Mouse (Mus musculus) CH12.LX (cell line): ENCODE data around the gene Zfp618. TPM values are rescaled to one million over a fixed set of nuclear protein-coding genes. Genes with fewer than 3 reads are reported as not detected.

Source experiments
- DNase-seq: peaks from one replicate; pipeline ENCODE4 v3.0.0-alpha.2; 2013; ENCODE audit errors: extremely low read depth
- H3K27ac ChIP-seq: 2 replicates; pipeline ENCODE4 v1.5.1; 2012; ENCODE audit warnings: low read depth, mild to moderate bottlenecking, control low read depth, moderate library complexity; ENCODE audit not compliant: insufficient read depth
- H3K27me3 ChIP-seq: replicated peaks from 2 replicates; pipeline ENCODE3; 2012; ENCODE audit warnings: inconsistent platforms
- H3K36me3 ChIP-seq, 2 experiments: replicated peaks in 1 of 2; 2 replicates each; pipeline versions ENCODE3 to v1.6.1; 2012; ENCODE audit warnings: inconsistent platforms in 1 of 2, low read length in 1 of 2, mild to moderate bottlenecking in 1 of 2, mixed read lengths in 1 of 2, moderate library complexity in 1 of 2; ENCODE audit not compliant: control insufficient read depth in 1 of 2, insufficient read depth in 1 of 2
- H3K4me1 ChIP-seq, 2 experiments: 2 replicates each; pipeline ENCODE4 v1.6.1; 2012; ENCODE audit warnings: inconsistent platforms in 1 of 2, moderate library complexity in 1 of 2; ENCODE audit not compliant: insufficient read depth in 2 of 2, control insufficient read depth in 1 of 2
- H3K4me2 ChIP-seq: 2 replicates; pipeline ENCODE4 v1.6.1; 2012; ENCODE audit warnings: low read depth, mild to moderate bottlenecking, control low read depth; ENCODE audit not compliant: poor library complexity, insufficient read depth, severe bottlenecking
- H3K4me3 ChIP-seq, 3 experiments: fragments of 150-350 bp in 1 of 3; sonication (generic) in 1 of 3; replicated peaks in 1 of 3; 2 replicates each; pipeline versions ENCODE3 to v1.5.1; 2011 to 2012; ENCODE audit warnings: low read depth in 2 of 3, low read length in 2 of 3, mild to moderate bottlenecking in 2 of 3, moderate library complexity in 2 of 3, control low read depth in 1 of 3, improper control_type of control experiment in 1 of 3, inconsistent platforms in 1 of 3, mixed read lengths in 1 of 3; ENCODE audit not compliant: poor library complexity in 1 of 3
- H3K79me2 ChIP-seq: replicated peaks from 2 replicates; pipeline ENCODE4 v1.6.1; 2012; ENCODE audit warnings: mild to moderate bottlenecking, moderate library complexity; ENCODE audit not compliant: control insufficient read depth, poor library complexity, insufficient read depth, severe bottlenecking; ENCODE audit errors: extremely low read depth
- H3K9ac ChIP-seq: 2 replicates; pipeline ENCODE4 v1.6.1; 2012; ENCODE audit warnings: low read depth, mild to moderate bottlenecking, control low read depth, moderate library complexity; ENCODE audit not compliant: insufficient read depth
- H3K9me3 ChIP-seq: replicated peaks from 2 replicates; pipeline ENCODE3; 2012; ENCODE audit warnings: low read length, inconsistent platforms, mixed read lengths
- CHD1 ChIP-seq: IDR thresholded peaks from 2 replicates; pipeline ENCODE4 v1.6.1; 2012; ENCODE audit warnings: low read depth, low read length, improper control_type of control experiment, inconsistent platforms
- CHD2 ChIP-seq: IDR thresholded peaks from 2 replicates; pipeline ENCODE4 v1.6.1; 2011; ENCODE audit warnings: low read length, improper control_type of control experiment
- CTCF ChIP-seq, 2 experiments: IDR thresholded peaks in 1 of 2; conservative IDR thresholded peaks in 1 of 2; 2 replicates each; pipeline ENCODE4 v1.5.1; 2011 to 2012; ENCODE audit warnings: low read depth in 2 of 2, low read length in 2 of 2, improper control_type of control experiment in 1 of 2, inconsistent platforms in 1 of 2, mild to moderate bottlenecking in 1 of 2, moderate library complexity in 1 of 2
- E2F4 ChIP-seq: IDR thresholded peaks from 2 replicates; pipeline ENCODE4 v1.6.1; 2011; ENCODE audit warnings: low read depth, low read length, improper control_type of control experiment; ENCODE audit not compliant: insufficient replicate concordance
- ELF1 ChIP-seq: IDR thresholded peaks from 2 replicates; pipeline ENCODE4 v1.6.1; 2014; ENCODE audit warnings: low read depth, mild to moderate bottlenecking, inconsistent platforms, low read length, improper control_type of control experiment
- ETS1 ChIP-seq: conservative IDR thresholded peaks from 2 replicates; pipeline ENCODE4 v1.6.1; 2012; ENCODE audit warnings: low read depth, mild to moderate bottlenecking, inconsistent platforms, low read length, improper control_type of control experiment, moderate library complexity
- HCFC1 ChIP-seq: IDR thresholded peaks from 2 replicates; pipeline ENCODE4 v1.6.1; 2012; ENCODE audit warnings: low read depth, mild to moderate bottlenecking, inconsistent platforms, low read length, improper control_type of control experiment
- JUN ChIP-seq: IDR thresholded peaks from 2 replicates; pipeline ENCODE4 v1.6.1; 2011; ENCODE audit warnings: low read depth, mild to moderate bottlenecking, low read length, improper control_type of control experiment, moderate library complexity; ENCODE audit not compliant: insufficient read depth
- JUND ChIP-seq: conservative IDR thresholded peaks from 2 replicates; pipeline ENCODE4 v1.6.1; 2011; ENCODE audit warnings: low read depth, low read length, improper control_type of control experiment
- MAFK ChIP-seq: IDR thresholded peaks from 2 replicates; pipeline ENCODE4 v1.6.1; 2011; ENCODE audit warnings: low read length, improper control_type of control experiment; ENCODE audit not compliant: insufficient replicate concordance
- MAX ChIP-seq: IDR thresholded peaks from 2 replicates; pipeline ENCODE4 v1.6.1; 2011; ENCODE audit warnings: low read length, improper control_type of control experiment
- MXI1 ChIP-seq: IDR thresholded peaks from 2 replicates; pipeline ENCODE4 v1.6.1; 2011; ENCODE audit warnings: mild to moderate bottlenecking, low read depth, low read length, improper control_type of control experiment
- MYC ChIP-seq: IDR thresholded peaks from 2 replicates; pipeline ENCODE4 v1.6.1; 2011; ENCODE audit warnings: low read depth, mild to moderate bottlenecking, improper control_type of control experiment, low read length
- NELFE ChIP-seq: IDR thresholded peaks from 2 replicates; pipeline ENCODE4 v1.6.1; 2011; ENCODE audit warnings: low read depth, low read length, improper control_type of control experiment
- NRF1 ChIP-seq: IDR thresholded peaks from 2 replicates; pipeline ENCODE4 v1.6.1; 2014; ENCODE audit warnings: low read depth, mild to moderate bottlenecking, inconsistent platforms, low read length, improper control_type of control experiment, moderate library complexity
- PAX5 ChIP-seq: IDR thresholded peaks from 2 replicates; pipeline ENCODE4 v1.6.1; 2012; ENCODE audit warnings: low read length, inconsistent platforms, mixed read lengths
- RAD21 ChIP-seq: IDR thresholded peaks from 2 replicates; pipeline ENCODE4 v1.6.1; 2011; ENCODE audit warnings: low read depth, mild to moderate bottlenecking, low read length, improper control_type of control experiment, moderate library complexity
- RCOR1 ChIP-seq: conservative IDR thresholded peaks from 2 replicates; pipeline ENCODE4 v1.6.1; 2012; ENCODE audit warnings: low read depth, mild to moderate bottlenecking, inconsistent platforms, low read length, improper control_type of control experiment
- SIN3A ChIP-seq: IDR thresholded peaks from 2 replicates; pipeline ENCODE4 v1.6.1; 2012; ENCODE audit warnings: low read length, improper control_type of control experiment, inconsistent platforms
- SMC3 ChIP-seq: IDR thresholded peaks from 2 replicates; pipeline ENCODE4 v1.6.1; 2011; ENCODE audit warnings: low read depth, low read length, improper control_type of control experiment
- USF2 ChIP-seq: conservative IDR thresholded peaks from 2 replicates; pipeline ENCODE4 v1.6.1; 2011; ENCODE audit warnings: low read depth, low read length, improper control_type of control experiment
- ZC3H11A ChIP-seq: IDR thresholded peaks from 2 replicates; pipeline ENCODE4 v1.6.1; 2012; ENCODE audit warnings: low read depth, mild to moderate bottlenecking, inconsistent platforms, low read length, improper control_type of control experiment
- ZKSCAN1 ChIP-seq: IDR thresholded peaks from 2 replicates; pipeline ENCODE4 v1.6.1; 2012; ENCODE audit warnings: low read depth, inconsistent platforms, low read length, improper control_type of control experiment, borderline replicate concordance
- ZNF384 ChIP-seq: IDR thresholded peaks from 2 replicates; pipeline ENCODE4 v1.6.1; 2012; ENCODE audit warnings: low read depth, low read length, improper control_type of control experiment, inconsistent platforms
- dilution Hi-C: fragments of 300-500 bp; cut with MboI; formaldehyde crosslinking; loops from 2 replicates; pipeline ENCODE4 v1.14.3; 2020; ENCODE audit warnings: low sequenced_read_pairs; ENCODE audit not compliant: extremely low pct_unique_long_range_greater_than_20kb, extremely low pct_ligation_motif_present
- in situ Hi-C: fragments of 300-500 bp; cut with MboI; formaldehyde crosslinking; loops from 3 replicates; pipeline ENCODE4 v1.14.3; 2019; ENCODE audit warnings: low sequenced_read_pairs, low pct_ligation_motif_present, low pct_unique_long_range_greater_than_20kb, mixed read lengths
- polyA plus RNA-seq: library from polyadenylated mRNA; unstranded; fragments of >175 nt; gene quantifications from 2 replicates; pipeline ENCODE4 v1.2.1, GENCODE M21; 2012; ENCODE audit warnings: low read depth; ENCODE audit not compliant: insufficient read length
- total RNA-seq, 2 experiments: library from RNA; depleted of rRNA; stranded (reverse); fragments of 300-350 nt in 1 of 2; fragments of >200 nt in 1 of 2; gene quantifications; 2 replicates each; pipeline ENCODE4 v1.2.3; 2012 to 2014

The Zfp618 gene
- total and polyA plus RNA-seq, 3 experiments = not detected

DNA sequence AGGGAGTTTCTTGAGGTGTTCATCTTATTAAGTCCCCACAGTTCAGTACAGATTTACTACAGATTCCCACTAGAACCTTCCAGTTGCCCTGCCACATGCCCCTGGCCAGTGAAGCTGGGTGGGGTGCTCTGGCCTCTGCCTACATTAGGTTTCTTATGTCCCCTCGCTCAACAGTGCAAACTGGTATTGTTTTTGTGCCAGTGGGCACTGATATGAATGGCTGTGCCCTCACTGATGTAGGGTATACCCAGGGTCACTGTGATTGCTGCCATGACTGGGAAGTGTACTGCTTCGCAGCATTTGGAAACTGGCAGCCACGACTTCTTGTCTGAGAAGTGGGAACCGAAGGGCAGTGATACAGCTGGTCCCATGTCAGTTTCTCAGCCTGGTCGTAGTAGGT is 71.4 kb downstream of the Zfp618 start:
- TF ChIP-seq ZNF384 (no peak), JUN (no peak), CTCF (conservative IDR thresholded peaks at IDR 0.05 in 1 of 2, IDR thresholded peaks at IDR 0.05 in 1 of 2; ENCODE audit: low read depth in 2 of 2, low read length in 2 of 2) (no peak), NELFE (no peak), ETS1 (no peak), JUND (no peak), E2F4 (no peak), RAD21 (no peak), HCFC1 (no peak), ZKSCAN1 (no peak), ZC3H11A (no peak), NRF1 (no peak), USF2 (no peak), RCOR1 (no peak)
- H3K36me3 ChIP-seq = no peaks in the 10 kb centered on the region
- no peak overlapping the region for H3K4me3 ChIP-seq
- H3K9ac ChIP-seq = no peak overlapping the region
- dilution Hi-C loops (no loop called here), in situ Hi-C loops (no loop called here)
- no peak overlapping the region for H3K4me2 ChIP-seq
- H3K4me1 ChIP-seq = no peaks in the 10 kb centered on the region
- DNase-seq = no peak
- H3K27ac ChIP-seq = no peak overlapping the region
- no peaks in the 10 kb centered on the region for H3K9me3 ChIP-seq
- H3K27me3 ChIP-seq = peaks cover 87% of the 10 kb centered on the region
- H3K79me2 ChIP-seq = no peaks in the 10 kb centered on the region

DNA sequence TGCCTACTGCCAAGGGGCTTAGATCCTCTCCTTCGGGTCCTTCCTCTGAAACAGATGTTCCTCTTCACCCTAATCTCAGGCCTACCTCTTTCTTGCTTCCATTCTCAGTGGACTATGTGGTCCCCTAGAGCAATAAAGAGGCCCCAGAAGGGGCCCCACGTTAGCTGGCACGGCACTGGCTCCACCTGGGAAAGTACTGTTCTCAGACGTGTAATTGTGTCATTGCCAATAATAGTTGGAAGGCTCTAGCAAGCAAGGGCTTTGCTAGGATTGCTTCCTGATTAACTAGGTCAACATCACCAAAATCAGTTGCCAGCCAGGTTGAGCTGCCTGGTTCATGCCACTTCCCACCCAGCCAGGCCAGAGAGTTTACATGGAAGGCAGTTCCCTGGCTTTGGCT is 72.2 kb downstream of the Zfp618 start:
- no peaks in the 10 kb centered on the region for H3K9me3 ChIP-seq
- DNase-seq = no peak
- TF ChIP-seq JUN = no peak
- no peak for TF ChIP-seq CHD1
- no peak for TF ChIP-seq MYC
- no peak for TF ChIP-seq SMC3
- TF ChIP-seq MAX = no peak
- TF ChIP-seq CHD2 = no peak
- TF ChIP-seq MXI1 = no peak
- no peak for TF ChIP-seq SIN3A
- no peak for TF ChIP-seq NELFE
- no peak for TF ChIP-seq ELF1
- TF ChIP-seq PAX5 = no peak
- no peak for TF ChIP-seq RCOR1
- no peak for TF ChIP-seq MAFK
- dilution Hi-C loops = no loop called here
- in situ Hi-C loops = no loop called here
- H3K27ac ChIP-seq = no peak overlapping the region
- no peak overlapping the region for H3K9ac ChIP-seq
- no peak overlapping the region for H3K4me3 ChIP-seq
- H3K79me2 ChIP-seq = no peaks in the 10 kb centered on the region
- peaks cover 81% of the 10 kb centered on the region for H3K27me3 ChIP-seq
- no peaks in the 10 kb centered on the region for H3K36me3 ChIP-seq
- H3K4me2 ChIP-seq = no peak overlapping the region
- no peaks in the 10 kb centered on the region for H3K4me1 ChIP-seq
